In genomic region chr11:48819614-48820307, GRCm38 (mm10) we compare ENCODE assay signal across 23 mouse cellular contexts. TPM values are rescaled to one million over a fixed set of nuclear protein-coding genes. Genes with fewer than 3 reads are reported as not detected.
A peak's percentile ranks its signal among the peaks of the same experiment; 100 is the strongest.
DNase-seq lines count a peak whose midpoint lies in the region; ATAC-seq and TF ChIP-seq lines count a peak whose summit lies in the region.
"Had no signal": no experiment of that assay in that cellular context is flagged by ENCODE, and none has a peak within 500 bp of the region (broad histone marks: within the 10 kb centered on the region; RNA-seq: fewer than 3 reads in every experiment).

No protein-coding gene starts in this region.

- H3K79me2 ChIP-seq in liver, adult 2 months (ENCODE audit: control insufficient read depth, insufficient read depth, low read length), result peaks cover 9% of the 10 kb centered on the region

- WGBS in liver, adult 2 months, result 74% methylated on average over 7 of the region's 7 CpGs
- WGBS in stomach, postnatal 0 days, result 63% methylated on average over 7 of the region's 7 CpGs

- peaks cover 20% of the 10 kb centered on the region for H3K4me1 ChIP-seq in liver, adult 2 months (ENCODE audit: control insufficient read depth, insufficient read depth, low read length)
- H3K4me1 ChIP-seq in embryonic fibroblast, embryonic 13.5 days (ENCODE audit: control insufficient read depth, insufficient read depth, low read length), result 0 out of 2 replicates have a peak, but pooled peaks cover 6% of the 10 kb centered on the region
- 0 out of 2 replicates have a peak, but pooled peaks cover 3% of the 10 kb centered on the region for H3K4me1 ChIP-seq in stomach, postnatal 0 days (replicated peaks; ENCODE audit: control insufficient read depth, insufficient read depth)

- H3K27ac ChIP-seq in gastrocnemius, adult 2 months, result peak overlapping the region; percentile 25; the same call in 1 of the 2 replicates
- H3K27ac ChIP-seq in liver, adult 2 months (replicated peaks; ENCODE audit: insufficient read depth, low read depth, low read length), result no peak overlapping the region
- H3K27ac ChIP-seq in embryonic fibroblast, embryonic 13.5 days (ENCODE audit: insufficient read depth, low read length), result peak overlapping the region; percentile 89
- peak overlapping the region; percentile 71 for H3K27ac ChIP-seq in stomach, postnatal 0 days (replicated peaks)
- H3K27ac ChIP-seq: hindbrain, embryonic 15.5 days; layer of hippocampus, adult 2 months; left cerebral cortex, adult 2 months; limb, embryonic 12.5 days; macrophage; midbrain, embryonic 13.5 days had no signal

- no peaks in the 10 kb centered on the region for H3K27me3 ChIP-seq in liver, adult 2 months (ENCODE audit: control insufficient read depth, insufficient read depth, low read length)
- H3K27me3 ChIP-seq in stomach, postnatal 0 days (ENCODE audit: control insufficient read depth, insufficient read depth, low read length), result no peaks in the 10 kb centered on the region

- TF ChIP-seq POLR2A in liver, adult 2 months (IDR thresholded peaks at IDR 0.05; ENCODE audit: extremely low read depth, insufficient read depth, low read length), result no peak
- no peak for TF ChIP-seq POLR2A in embryonic fibroblast, embryonic 13.5 days (IDR thresholded peaks at IDR 0.05; ENCODE audit: low read depth, low read length)

- intact Hi-C loops in gastrocnemius, adult 2 months (cut with DNase I), result loop anchor here (2.0 to 10.0 kb wide), 2 partner anchors 13 to 385 kb away; partner anchors contain the start of gene Zfp62

- no peak for TF ChIP-seq EP300 in stomach, postnatal 0 days (optimal IDR thresholded peaks at IDR 0.05)

- ATAC-seq in stomach, postnatal 0 days (ENCODE audit: low FRiP score, low TSS enrichment), result no peak
- no peak for ATAC-seq in megakaryocyte, adult 5-6 weeks (ENCODE audit: poor library complexity, severe bottlenecking)
- ATAC-seq: forebrain, postnatal 0 days; midbrain, embryonic 13.5 days had no signal

- no peak for DNase-seq in gastrocnemius, adult 2 months
- DNase-seq in gastrocnemius, postnatal 10 days, result no peak
- DNase-seq in liver, adult 2 months (ENCODE audit: extremely low read depth, low read depth, low spot score), result peak; percentile 61
- DNase-seq in liver, result no peak
- no peak for DNase-seq in stomach, postnatal 0 days (ENCODE audit: low spot score)
- no peak for DNase-seq in frontal cortex, postnatal 25 days (ENCODE audit: low spot score in 2 of 2)
- DNase-seq: cerebellum, adult 9-10 months; forebrain, postnatal 0 days; kidney, adult 11 months; kidney, postnatal 10 days; lung, adult 2 months; retina, postnatal 1 day; right cerebral cortex, postnatal 4 days; thymus, postnatal 4 days had no signal

- no peaks in the 10 kb centered on the region for H3K36me3 ChIP-seq in liver, adult 2 months (ENCODE audit: control insufficient read depth, insufficient read depth, low read length)
- H3K36me3 ChIP-seq in stomach, postnatal 0 days (ENCODE audit: control insufficient read depth, insufficient read depth, low read length), result no peaks in the 10 kb centered on the region
- H3K36me3 ChIP-seq: hindbrain, embryonic 15.5 days had no signal

- TF ChIP-seq CTCF in gastrocnemius, adult 2 months (IDR thresholded peaks at IDR 0.05), result no peak
- no peak for TF ChIP-seq CTCF in liver, adult 2 months (IDR thresholded peaks at IDR 0.05; ENCODE audit: low read depth, low read length)
- TF ChIP-seq CTCF in embryonic fibroblast, embryonic 13.5 days (IDR thresholded peaks at IDR 0.05; ENCODE audit: borderline replicate concordance, insufficient read depth, low read length), result no peak
- no peak for TF ChIP-seq CTCF in stomach, postnatal 0 days (IDR thresholded peaks at IDR 0.05; ENCODE audit: low read depth)

- no peak overlapping the region for H3K4me3 ChIP-seq in gastrocnemius, adult 2 months
- H3K4me3 ChIP-seq in liver, adult 2 months (ENCODE audit: insufficient read depth, low read depth, low read length), result no peak overlapping the region
- H3K4me3 ChIP-seq in embryonic fibroblast, embryonic 13.5 days (ENCODE audit: insufficient read depth, low read length), result no peak overlapping the region
- H3K4me3 ChIP-seq in stomach, postnatal 0 days (ENCODE audit: low read depth, low read length), result no peak overlapping the region
- H3K4me3 ChIP-seq: erythroblast, embryonic 14.5 days; hindbrain, embryonic 15.5 days; layer of hippocampus, adult 2 months; left cerebral cortex, adult 2 months; midbrain, embryonic 13.5 days had no signal

- H3K9ac ChIP-seq in liver, adult 2 months (ENCODE audit: low read depth, low read length), result no peak overlapping the region
- no peak overlapping the region for H3K9ac ChIP-seq in stomach, postnatal 0 days (ENCODE audit: low read length)
- H3K9ac ChIP-seq: forebrain, postnatal 0 days; hindbrain, embryonic 15.5 days; limb, embryonic 12.5 days; midbrain, embryonic 13.5 days had no signal

- no peak overlapping the region for H3K4me2 ChIP-seq in stomach, postnatal 0 days (replicated peaks; ENCODE audit: low read depth)
- H3K4me2 ChIP-seq: limb, embryonic 12.5 days; midbrain, embryonic 13.5 days had no signal

- H3K9me3 ChIP-seq in stomach, postnatal 0 days (ENCODE audit: control insufficient read depth, low read length), result no peaks in the 10 kb centered on the region
- H3K9me3 ChIP-seq: hindbrain, embryonic 15.5 days; limb, embryonic 12.5 days; midbrain, embryonic 13.5 days had no signal

RNA-seq across cellular contexts. Expression of gene Trim41, which starts 2.6 kb away (rescaled TPM):
- 10 to 100 TPM; 19.9 to 23.6 TPM for total RNA-seq in gastrocnemius, adult 2 months (2021)
- 10 to 100 TPM; 22.2 to 22.8 TPM for total RNA-seq in gastrocnemius, postnatal 10 days (2021)
- 11.4 and 13.2 TPM in 2 replicates for total RNA-seq in liver, adult 2 months (2014; rRNA removed)
- 13.7 and 18.2 TPM in 2 replicates for polyA plus RNA-seq in liver, adult 2 months (2012; rRNA removed)
- polyA plus RNA-seq in embryonic fibroblast, embryonic 13.5 days (2011; ENCODE audit: insufficient read length, low read depth, missing spikeins), result 27.2 and 40.7 TPM in 2 replicates
- 3.6 and 4.0 TPM in 2 replicates for polyA plus RNA-seq in stomach, postnatal 0 days (2015; fragmentation: Nextera tagmentation; extraction: Ambion mirVana)
- total RNA-seq in megakaryocyte, adult 5-6 weeks (2015), result 11.8 and 13.6 TPM in 2 replicates
- 39.2 and 43.7 TPM in 2 replicates for total RNA-seq in megakaryocyte, adult 5-6 weeks (2017)

RNA-seq across cellular contexts. Expression of gene Trim7, which starts 6.2 kb away (rescaled TPM):
- total RNA-seq in gastrocnemius, adult 2 months (2021), result 10 to 100 TPM; 25.9 to 51.8 TPM
- 100 to 1,000 TPM; 107 to 110 TPM for total RNA-seq in gastrocnemius, postnatal 10 days (2021)
- total RNA-seq in liver, adult 2 months (2014; rRNA removed), result 5.8 and 11.2 TPM in 2 replicates
- 11.0 and 16.3 TPM in 2 replicates for polyA plus RNA-seq in liver, adult 2 months (2012; rRNA removed)
- polyA plus RNA-seq in embryonic fibroblast, embryonic 13.5 days (2011; ENCODE audit: insufficient read length, low read depth, missing spikeins), result 16.0 and 19.1 TPM in 2 replicates
- polyA plus RNA-seq in stomach, postnatal 0 days (2015; fragmentation: Nextera tagmentation; extraction: Ambion mirVana), result 3.0 and 3.4 TPM in 2 replicates
- 0.51 and 0.68 TPM in 2 replicates for total RNA-seq in megakaryocyte, adult 5-6 weeks (2015)
- total RNA-seq in megakaryocyte, adult 5-6 weeks (2017), result 0.18 and 0.57 TPM in 2 replicates
- polyA plus RNA-seq: erythroblast, embryonic 14.5 days had no signal

RNA-seq across cellular contexts. Expression of gene Gm12184, which starts 6.7 kb away (rescaled TPM):
- 1 to 10 TPM; 1.5 to 2.2 TPM for total RNA-seq in gastrocnemius, adult 2 months (2021)
- 1 to 10 TPM; 1.8 to 3.6 TPM for total RNA-seq in gastrocnemius, postnatal 10 days (2021)
- total RNA-seq in liver, adult 2 months (2014; rRNA removed), result 1.5 and 2.0 TPM in 2 replicates
- polyA plus RNA-seq in liver, adult 2 months (2012; rRNA removed), result 5.5 and 5.8 TPM in 2 replicates
- polyA plus RNA-seq in embryonic fibroblast, embryonic 13.5 days (2011; ENCODE audit: insufficient read length, low read depth, missing spikeins), result 40.5 and 61.2 TPM in 2 replicates
- 5.0 and 7.3 TPM in 2 replicates for polyA plus RNA-seq in stomach, postnatal 0 days (2015; fragmentation: Nextera tagmentation; extraction: Ambion mirVana)
- 6.1 and 8.5 TPM in 2 replicates for total RNA-seq in megakaryocyte, adult 5-6 weeks (2015)
- 4.6 and 12.1 TPM in 2 replicates for total RNA-seq in megakaryocyte, adult 5-6 weeks (2017)

RNA-seq across cellular contexts. Expression of gene Rack1, which starts 19.6 kb away (rescaled TPM):
- total RNA-seq in gastrocnemius, adult 2 months (2021), result 100 to 1,000 TPM; 383 to 424 TPM
- total RNA-seq in gastrocnemius, postnatal 10 days (2021), result 100 to 1,000 TPM; 536 to 557 TPM
- 507 and 645 TPM in 2 replicates for total RNA-seq in liver, adult 2 months (2014; rRNA removed)
- 645 and 687 TPM in 2 replicates for polyA plus RNA-seq in liver, adult 2 months (2012; rRNA removed)
- polyA plus RNA-seq in embryonic fibroblast, embryonic 13.5 days (2011; ENCODE audit: insufficient read length, low read depth, missing spikeins), result 1,745 and 1,759 TPM in 2 replicates
- polyA plus RNA-seq in stomach, postnatal 0 days (2015; fragmentation: Nextera tagmentation; extraction: Ambion mirVana), result 524 and 529 TPM in 2 replicates
- 1,656 and 1,714 TPM in 2 replicates for total RNA-seq in megakaryocyte, adult 5-6 weeks (2015)
- total RNA-seq in megakaryocyte, adult 5-6 weeks (2017), result 910 and 1,013 TPM in 2 replicates

RNA-seq across cellular contexts. Expression of gene Irgm1, which starts 51.7 kb away (rescaled TPM):
- total RNA-seq in gastrocnemius, adult 2 months (2021), result 10 to 100 TPM; 13.5 to 14.4 TPM
- 1 to 10 TPM; 5.9 to 7.0 TPM for total RNA-seq in gastrocnemius, postnatal 10 days (2021)
- total RNA-seq in liver, adult 2 months (2014; rRNA removed), result 43.0 and 48.4 TPM in 2 replicates
- polyA plus RNA-seq in liver, adult 2 months (2012; rRNA removed), result 29.9 and 33.3 TPM in 2 replicates
- polyA plus RNA-seq in embryonic fibroblast, embryonic 13.5 days (2011; ENCODE audit: insufficient read length, low read depth, missing spikeins), result 36.5 and 61.8 TPM in 2 replicates
- polyA plus RNA-seq in stomach, postnatal 0 days (2015; fragmentation: Nextera tagmentation; extraction: Ambion mirVana), result 12.8 and 14.4 TPM in 2 replicates
- 59.0 and 67.2 TPM in 2 replicates for total RNA-seq in megakaryocyte, adult 5-6 weeks (2015)
- 54.1 and 62.0 TPM in 2 replicates for total RNA-seq in megakaryocyte, adult 5-6 weeks (2017)
- polyA plus RNA-seq: erythroblast, embryonic 14.5 days had no signal
